Mouse (Mus musculus): ENCODE measurements around the gene Ptprm. TPM values are rescaled to one million over a fixed set of nuclear protein-coding genes. Genes with fewer than 3 reads are reported as not detected.

The Ptprm gene
- 35.9 and 42.3 TPM in 2 replicates for polyA plus RNA-seq (2015; fragmentation: Nextera tagmentation; extraction: Ambion mirVana)

DNA sequence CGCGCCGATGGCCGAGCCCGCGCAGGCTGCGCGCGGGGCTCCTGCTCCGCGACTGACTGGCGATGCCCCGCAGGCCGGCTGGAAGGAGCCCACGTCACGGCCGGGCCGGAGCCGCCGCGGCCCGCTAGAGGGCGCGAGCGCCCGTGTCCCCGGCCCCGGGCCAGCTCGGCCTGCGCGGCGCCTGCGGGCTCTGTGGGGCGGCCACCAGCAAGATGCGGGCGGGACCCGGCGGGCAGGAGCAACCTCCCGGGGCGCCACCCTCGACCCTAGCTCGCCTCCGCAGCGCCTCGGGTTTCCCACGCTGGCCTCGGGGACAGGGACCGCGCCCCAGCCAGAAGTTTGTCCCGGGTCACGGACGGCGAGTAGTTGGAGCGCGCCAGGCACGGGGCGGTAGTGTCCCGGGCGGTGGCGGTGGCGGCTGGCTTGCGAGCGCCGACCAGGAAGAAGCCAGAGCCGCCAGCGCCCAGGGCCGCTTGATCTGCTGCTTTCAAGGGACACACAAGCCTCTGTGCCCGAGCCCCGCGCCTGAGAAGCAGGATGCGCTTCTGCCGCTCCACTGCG, at the start of gene Ptprm:
Gene Ptprm, minus strand, starts transcription at position 7 of the 561 bp plus-strand sequence.
- peak within 1 kb of the TSS; percentile 87 for H3K27ac ChIP-seq (ENCODE audit: low read length)
- WGBS = 1% methylated on average over 62 of the region's 73 CpGs
- peak within 1 kb of the TSS; percentile 77 for H3K4me2 ChIP-seq (replicated peaks; ENCODE audit: low read depth, low read length)
- peak within 1 kb of the TSS; percentile 82 for H3K4me3 ChIP-seq (ENCODE audit: low read depth, low read length)
- peak; percentile 89 for ATAC-seq
- no peaks in the 10 kb centered on the region for H3K36me3 ChIP-seq (ENCODE audit: insufficient read depth, low read length)
- no peaks in the 10 kb centered on the region for H3K27me3 ChIP-seq (replicated peaks; ENCODE audit: insufficient read depth, low read length)
- peak; percentile 94 for DNase-seq (ENCODE audit: low spot score)
- peak within 1 kb of the TSS; percentile 90 for H3K9ac ChIP-seq (replicated peaks; ENCODE audit: low read depth)
- H3K9me3 ChIP-seq (ENCODE audit: low read length) = no peaks in the 10 kb centered on the region
- H3K4me1 ChIP-seq (ENCODE audit: insufficient read depth, low read depth, low read length) = peaks cover 10% of the 10 kb centered on the region
- TF ChIP-seq EP300 (IDR thresholded peaks at IDR 0.05) (no peak), CTCF (IDR thresholded peaks at IDR 0.05) (peak; percentile 46)

DNA sequence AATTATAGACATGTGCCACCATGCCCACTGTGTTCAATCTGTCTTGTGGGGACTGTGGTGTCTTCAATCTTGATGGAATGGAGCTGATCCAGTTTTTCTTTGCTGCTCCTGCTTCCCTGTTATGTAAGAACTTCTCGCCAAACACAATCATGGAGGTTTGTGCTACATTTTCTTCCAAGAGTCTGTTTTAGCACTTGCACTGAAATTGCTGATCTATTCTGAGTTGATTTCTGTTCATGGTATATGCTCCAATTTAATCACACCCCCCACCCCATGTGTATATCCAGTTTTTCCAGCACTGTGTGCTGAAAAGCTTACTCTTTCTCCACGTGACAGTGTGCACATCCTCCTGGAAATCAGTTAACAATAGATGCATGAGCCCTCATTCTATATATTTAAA, 41.9 kb upstream of the Ptprm start:
- H3K4me3 ChIP-seq (ENCODE audit: low read depth, low read length) = no peak overlapping the region
- no peak overlapping the region for H3K4me2 ChIP-seq (replicated peaks; ENCODE audit: low read depth, low read length)
- DNase-seq (ENCODE audit: low spot score) (no peak), ATAC-seq (no peak)
- 81% methylated on average over 2 of the region's 2 CpGs for WGBS
- H3K4me1 ChIP-seq (ENCODE audit: insufficient read depth, low read depth, low read length) = no peaks in the 10 kb centered on the region
- no peaks in the 10 kb centered on the region for H3K9me3 ChIP-seq (ENCODE audit: low read length)
- no peaks in the 10 kb centered on the region for H3K36me3 ChIP-seq (ENCODE audit: insufficient read depth, low read length)
- no peaks in the 10 kb centered on the region for H3K27me3 ChIP-seq (replicated peaks; ENCODE audit: insufficient read depth, low read length)
- H3K9ac ChIP-seq (replicated peaks; ENCODE audit: low read depth) = no peak overlapping the region
- no peak overlapping the region for H3K27ac ChIP-seq (ENCODE audit: low read length)
- TF ChIP-seq CTCF (IDR thresholded peaks at IDR 0.05) (no peak), EP300 (IDR thresholded peaks at IDR 0.05) (no peak)

DNA sequence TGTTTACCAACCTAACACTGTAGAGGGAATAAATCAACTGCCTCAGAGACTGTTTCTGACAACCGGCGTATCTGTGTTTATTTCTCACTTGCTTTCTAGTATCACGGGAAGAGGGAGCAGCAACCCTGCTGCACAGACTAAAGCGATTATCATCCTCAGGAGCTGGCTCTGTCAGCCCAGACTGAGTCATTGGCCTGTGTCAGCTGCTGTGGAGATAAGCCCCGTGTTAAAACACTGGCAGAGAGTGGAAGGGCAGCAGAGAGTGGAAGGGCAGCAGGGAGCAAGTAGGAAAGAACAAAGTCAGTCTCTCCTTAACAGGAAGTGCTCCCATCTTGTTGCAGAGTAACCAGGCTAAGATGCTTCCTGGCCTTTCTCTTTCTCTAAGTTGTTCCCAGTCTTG, 36.6 kb upstream of the Ptprm start:
- Histone ChIP-seq H3K4me1 (ENCODE audit: insufficient read depth, low read depth, low read length) (no peaks in the 10 kb centered on the region), H3K9me3 (ENCODE audit: low read length) (no peaks in the 10 kb centered on the region), H3K4me3 (ENCODE audit: low read depth, low read length) (no peak overlapping the region), H3K9ac (replicated peaks; ENCODE audit: low read depth) (no peak overlapping the region), H3K27me3 (replicated peaks; ENCODE audit: insufficient read depth, low read length) (no peaks in the 10 kb centered on the region), H3K27ac (ENCODE audit: low read length) (no peak overlapping the region), H3K36me3 (ENCODE audit: insufficient read depth, low read length) (no peaks in the 10 kb centered on the region), H3K4me2 (replicated peaks; ENCODE audit: low read depth, low read length) (no peak overlapping the region)
- DNase-seq (ENCODE audit: low spot score) (no peak), ATAC-seq (no peak)
- TF ChIP-seq EP300 (IDR thresholded peaks at IDR 0.05) = no peak
- TF ChIP-seq CTCF (IDR thresholded peaks at IDR 0.05) = no peak
- 30% methylated on average over 5 of the region's 5 CpGs for WGBS

DNA sequence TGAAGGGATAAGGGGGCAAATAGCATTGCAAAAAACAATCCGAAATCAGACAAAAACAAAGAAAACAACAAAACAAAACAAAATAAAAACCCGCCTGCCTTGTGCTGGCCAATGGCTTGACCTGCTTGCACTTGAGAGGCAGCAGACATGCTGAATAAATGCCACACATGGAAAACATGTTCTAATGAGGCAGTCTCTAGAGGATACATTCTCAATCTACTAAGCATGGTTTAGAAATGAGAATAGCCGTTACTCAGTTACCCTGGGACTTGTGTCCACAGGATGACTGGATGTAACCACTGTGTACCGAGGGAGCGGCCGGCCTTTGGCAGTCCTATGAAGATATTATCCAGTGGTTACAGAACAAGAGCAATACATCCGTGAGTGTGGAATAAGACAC, 33.9 kb upstream of the Ptprm start:
- Histone ChIP-seq H3K36me3 (ENCODE audit: insufficient read depth, low read length) (no peaks in the 10 kb centered on the region), H3K4me1 (ENCODE audit: insufficient read depth, low read depth, low read length) (no peaks in the 10 kb centered on the region), H3K27ac (ENCODE audit: low read length) (no peak overlapping the region), H3K27me3 (replicated peaks; ENCODE audit: insufficient read depth, low read length) (no peaks in the 10 kb centered on the region), H3K9ac (replicated peaks; ENCODE audit: low read depth) (no peak overlapping the region), H3K4me2 (replicated peaks; ENCODE audit: low read depth, low read length) (no peak overlapping the region), H3K4me3 (ENCODE audit: low read depth, low read length) (no peak overlapping the region), H3K9me3 (ENCODE audit: low read length) (no peaks in the 10 kb centered on the region)
- TF ChIP-seq CTCF (IDR thresholded peaks at IDR 0.05) (no peak), EP300 (IDR thresholded peaks at IDR 0.05) (no peak)
- no peak for ATAC-seq
- WGBS = 86% methylated on average over 7 of the region's 7 CpGs
- no peak for DNase-seq (ENCODE audit: low spot score)

DNA sequence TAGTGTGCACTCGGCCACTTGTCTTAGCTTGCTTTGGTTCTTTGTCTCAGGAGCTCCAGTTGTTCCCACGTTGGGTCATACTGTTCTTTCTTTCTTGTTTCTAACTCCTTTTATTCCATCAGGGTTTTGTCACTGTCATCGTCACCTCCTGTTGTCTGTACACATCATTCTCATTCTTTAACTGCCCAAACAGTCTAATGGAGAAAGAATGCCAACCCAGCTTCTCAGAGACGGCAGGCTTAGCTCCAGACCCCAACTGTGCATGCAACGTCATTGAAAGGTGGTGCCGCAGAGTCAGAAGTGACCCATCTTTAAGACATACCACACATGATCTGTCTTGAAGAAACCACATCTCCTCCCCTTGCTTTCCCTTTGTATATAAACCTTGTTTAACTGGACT, 31.0 kb upstream of the Ptprm start:
- H3K4me1 ChIP-seq (ENCODE audit: insufficient read depth, low read depth, low read length) = no peaks in the 10 kb centered on the region
- H3K27ac ChIP-seq (ENCODE audit: low read length) = no peak overlapping the region
- no peaks in the 10 kb centered on the region for H3K36me3 ChIP-seq (ENCODE audit: insufficient read depth, low read length)
- H3K9ac ChIP-seq (replicated peaks; ENCODE audit: low read depth) = no peak overlapping the region
- no peaks in the 10 kb centered on the region for H3K27me3 ChIP-seq (replicated peaks; ENCODE audit: insufficient read depth, low read length)
- 60% methylated on average over 6 of the region's 6 CpGs for WGBS
- H3K9me3 ChIP-seq (ENCODE audit: low read length) = no peaks in the 10 kb centered on the region
- no peak for ATAC-seq
- DNase-seq (ENCODE audit: low spot score) = no peak
- no peak overlapping the region for H3K4me2 ChIP-seq (replicated peaks; ENCODE audit: low read depth, low read length)
- H3K4me3 ChIP-seq (ENCODE audit: low read depth, low read length) = no peak overlapping the region
- TF ChIP-seq CTCF (IDR thresholded peaks at IDR 0.05) (no peak), EP300 (IDR thresholded peaks at IDR 0.05) (no peak)

DNA sequence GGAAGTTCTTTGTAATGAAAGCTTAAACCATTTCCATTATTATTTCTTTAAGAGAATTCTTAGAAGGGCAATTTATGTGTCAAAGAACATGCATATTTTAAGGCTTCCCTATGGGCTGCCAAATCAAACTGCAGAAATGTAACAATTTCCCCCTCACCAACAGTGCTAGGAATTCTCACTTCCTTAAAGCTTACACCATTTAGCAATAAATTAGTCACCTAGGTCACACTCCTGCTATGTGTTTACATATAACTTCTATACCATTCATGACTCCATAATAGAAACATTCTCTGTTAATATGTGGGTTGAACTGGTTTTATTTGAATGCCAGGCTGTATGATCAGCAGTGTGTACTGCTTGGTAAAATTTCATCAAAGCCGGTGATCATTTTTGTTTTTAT, 29.4 kb upstream of the Ptprm start:
- no peaks in the 10 kb centered on the region for H3K27me3 ChIP-seq (replicated peaks; ENCODE audit: insufficient read depth, low read length)
- DNase-seq (ENCODE audit: low spot score) (no peak), ATAC-seq (no peak)
- 65% methylated on average over 1 of the region's 1 CpGs for WGBS
- H3K4me2 ChIP-seq (replicated peaks; ENCODE audit: low read depth, low read length) = no peak overlapping the region
- H3K27ac ChIP-seq (ENCODE audit: low read length) = no peak overlapping the region
- no peak overlapping the region for H3K9ac ChIP-seq (replicated peaks; ENCODE audit: low read depth)
- H3K9me3 ChIP-seq (ENCODE audit: low read length) = no peaks in the 10 kb centered on the region
- H3K4me1 ChIP-seq (ENCODE audit: insufficient read depth, low read depth, low read length) = no peaks in the 10 kb centered on the region
- H3K36me3 ChIP-seq (ENCODE audit: insufficient read depth, low read length) = no peaks in the 10 kb centered on the region
- H3K4me3 ChIP-seq (ENCODE audit: low read depth, low read length) = no peak overlapping the region
- TF ChIP-seq EP300 (IDR thresholded peaks at IDR 0.05) (no peak), CTCF (IDR thresholded peaks at IDR 0.05) (no peak)

DNA sequence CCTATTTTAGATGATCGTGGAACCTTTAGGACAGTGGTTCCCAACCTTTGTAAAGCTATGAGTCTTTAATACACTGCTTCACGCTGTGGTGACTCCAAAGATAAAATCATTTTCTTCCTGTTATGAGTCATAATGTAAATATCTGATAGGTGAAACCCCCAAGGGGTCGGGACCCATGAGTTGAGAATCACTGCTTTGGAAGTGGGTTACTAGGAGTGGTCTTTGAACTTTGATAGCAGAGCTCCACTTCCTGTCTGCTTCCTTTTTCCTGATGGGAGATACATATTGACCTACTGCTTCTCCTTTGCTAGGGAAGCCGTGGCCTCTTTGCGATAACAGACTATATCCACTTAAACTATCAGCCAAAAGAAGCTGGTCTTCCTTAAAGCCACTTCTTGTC, 27.4 kb upstream of the Ptprm start:
- ATAC-seq (peak; percentile 76), DNase-seq (ENCODE audit: low spot score) (peak; percentile 39)
- no peak overlapping the region for H3K9ac ChIP-seq (replicated peaks; ENCODE audit: low read depth)
- no peaks in the 10 kb centered on the region for H3K9me3 ChIP-seq (ENCODE audit: low read length)
- H3K27me3 ChIP-seq (replicated peaks; ENCODE audit: insufficient read depth, low read length) = no peaks in the 10 kb centered on the region
- peak; percentile 79 for TF ChIP-seq EP300 (IDR thresholded peaks at IDR 0.05)
- no peak for TF ChIP-seq CTCF (IDR thresholded peaks at IDR 0.05)
- WGBS = 39% methylated on average over 5 of the region's 5 CpGs
- H3K4me3 ChIP-seq (ENCODE audit: low read depth, low read length) = no peak overlapping the region
- H3K27ac ChIP-seq (ENCODE audit: low read length) = no peak overlapping the region
- H3K36me3 ChIP-seq (ENCODE audit: insufficient read depth, low read length) = no peaks in the 10 kb centered on the region
- no peak overlapping the region for H3K4me2 ChIP-seq (replicated peaks; ENCODE audit: low read depth, low read length)
- no peaks in the 10 kb centered on the region for H3K4me1 ChIP-seq (ENCODE audit: insufficient read depth, low read depth, low read length)
